Mouse (Mus musculus) MEL (cell line): ENCODE measurements around the gene Rpl9. TPM values are rescaled to one million over a fixed set of nuclear protein-coding genes. Genes with fewer than 3 reads are reported as not detected.

ENCODE experiments used
- DNase-seq: peaks from one replicate; pipeline ENCODE4 v3.0.0; 2011; ENCODE audit warnings: low read depth, low spot score
- H3K27ac ChIP-seq: 2 replicates; pipeline ENCODE4 v1.5.1; 2012; ENCODE audit warnings: low read depth, mild to moderate bottlenecking, control low read depth, low read length, moderate library complexity; ENCODE audit not compliant: control insufficient read depth
- H3K27me3 ChIP-seq, 2 experiments: fragments of 150-350 bp in 1 of 2; sonication (generic) in 1 of 2; 2 replicates each; pipeline ENCODE4 v1.6.1; 2012; ENCODE audit warnings: low read length in 2 of 2, mild to moderate bottlenecking in 2 of 2, improper control_type of control experiment in 1 of 2, moderate library complexity in 1 of 2; ENCODE audit not compliant: insufficient read depth in 2 of 2, control insufficient read depth in 1 of 2
- H3K36me3 ChIP-seq, 2 experiments: 2 replicates each; pipeline ENCODE4 v1.6.1; 2012 to 2014; ENCODE audit warnings: low read length in 2 of 2, improper control_type of control experiment in 1 of 2, inconsistent platforms in 1 of 2, mild to moderate bottlenecking in 1 of 2; ENCODE audit not compliant: insufficient read depth in 2 of 2, control insufficient read depth in 1 of 2
- H3K4me1 ChIP-seq, 2 experiments: fragments of 150-350 bp in 1 of 2; sonication (generic) in 1 of 2; 2 replicates each; pipeline ENCODE4 v1.6.1; 2012; ENCODE audit warnings: low read length in 2 of 2, improper control_type of control experiment in 1 of 2, mild to moderate bottlenecking in 1 of 2; ENCODE audit not compliant: insufficient read depth in 2 of 2, control insufficient read depth in 1 of 2
- H3K4me3 ChIP-seq, 2 experiments: fragments of 150-350 bp in 1 of 2; sonication (generic) in 1 of 2; 2 replicates each; pipeline ENCODE4 v1.5.1; 2012; ENCODE audit warnings: low read depth in 2 of 2, low read length in 2 of 2, mild to moderate bottlenecking in 2 of 2, moderate library complexity in 2 of 2, control low read depth in 1 of 2, improper control_type of control experiment in 1 of 2; ENCODE audit not compliant: control insufficient read depth in 1 of 2, insufficient read depth in 1 of 2
- H3K79me2 ChIP-seq: 2 replicates; pipeline ENCODE4 v1.6.1; 2012; ENCODE audit warnings: mild to moderate bottlenecking, low read length, moderate library complexity; ENCODE audit not compliant: control insufficient read depth, poor library complexity, insufficient read depth
- H3K9ac ChIP-seq: 2 replicates; pipeline ENCODE4 v1.6.1; 2012; ENCODE audit warnings: low read depth, mild to moderate bottlenecking, control low read depth, low read length, moderate library complexity; ENCODE audit not compliant: control insufficient read depth, poor library complexity, severe bottlenecking
- H3K9me3 ChIP-seq: fragments of 150-350 bp; sonication (generic); replicated peaks from 2 replicates; pipeline ENCODE4 v1.6.1; 2012; ENCODE audit warnings: mild to moderate bottlenecking, low read length, improper control_type of control experiment, moderate library complexity; ENCODE audit not compliant: insufficient read depth
- CTCF ChIP-seq, 3 experiments: IDR thresholded peaks in 2 of 3; conservative IDR thresholded peaks in 1 of 3; 2 replicates each; pipeline ENCODE4 v1.5.1; 2011 to 2012; ENCODE audit warnings: low read length in 3 of 3, low read depth in 2 of 3, mild to moderate bottlenecking in 2 of 3, improper control_type of control experiment in 1 of 3, inconsistent platforms in 1 of 3, mixed read lengths in 1 of 3, moderate library complexity in 1 of 3; ENCODE audit not compliant: control insufficient read depth in 1 of 3, insufficient read depth in 1 of 3, poor library complexity in 1 of 3, severe bottlenecking in 1 of 3
- ELF1 ChIP-seq: IDR thresholded peaks from 2 replicates; pipeline ENCODE4 v1.6.1; 2014; ENCODE audit warnings: low read depth, mild to moderate bottlenecking, inconsistent platforms, low read length, improper control_type of control experiment, moderate library complexity
- ETS1 ChIP-seq: IDR thresholded peaks from 2 replicates; pipeline ENCODE4 v1.6.1; 2012; ENCODE audit warnings: low read depth, mild to moderate bottlenecking, inconsistent platforms, low read length, improper control_type of control experiment, moderate library complexity
- GATA1 ChIP-seq: IDR thresholded peaks from 2 replicates; pipeline ENCODE4 v1.6.1; 2011; ENCODE audit warnings: low read depth, low read length, improper control_type of control experiment
- JUND ChIP-seq: IDR thresholded peaks from 2 replicates; pipeline ENCODE4 v1.6.1; 2011; ENCODE audit warnings: low read depth, mild to moderate bottlenecking, improper control_type of control experiment, low read length
- KAT2A ChIP-seq: conservative IDR thresholded peaks from 2 replicates; pipeline ENCODE4 v1.6.1; 2012; ENCODE audit warnings: low read depth, low read length, improper control_type of control experiment, inconsistent platforms
- MAFK ChIP-seq: IDR thresholded peaks from 2 replicates; pipeline ENCODE4 v1.6.1; 2011; ENCODE audit warnings: low read depth, mild to moderate bottlenecking, low read length, improper control_type of control experiment, borderline replicate concordance
- MAX ChIP-seq: IDR thresholded peaks from 2 replicates; pipeline ENCODE4 v1.6.1; 2011; ENCODE audit warnings: low read length, improper control_type of control experiment
- MEF2A ChIP-seq: IDR thresholded peaks from 2 replicates; pipeline ENCODE4 v1.6.1; 2014; ENCODE audit warnings: low read depth, mild to moderate bottlenecking, inconsistent platforms, low read length, improper control_type of control experiment; ENCODE audit not compliant: poor library complexity, insufficient replicate concordance, severe bottlenecking; ENCODE audit errors: extremely low read depth
- MXI1 ChIP-seq: IDR thresholded peaks from 2 replicates; pipeline ENCODE4 v1.6.1; 2011; ENCODE audit warnings: mild to moderate bottlenecking, low read depth, low read length, improper control_type of control experiment
- MYB ChIP-seq: IDR thresholded peaks from 2 replicates; pipeline ENCODE4 v1.6.1; 2011; ENCODE audit warnings: mild to moderate bottlenecking, low read depth, low read length, improper control_type of control experiment
- MYC ChIP-seq: IDR thresholded peaks from 2 replicates; pipeline ENCODE4 v1.6.1; 2011; ENCODE audit warnings: low read depth, mild to moderate bottlenecking, low read length, improper control_type of control experiment, moderate library complexity
- NRF1 ChIP-seq: IDR thresholded peaks from 2 replicates; pipeline ENCODE4 v1.6.1; 2014; ENCODE audit warnings: low read depth, mild to moderate bottlenecking, inconsistent platforms, low read length, improper control_type of control experiment, moderate library complexity; ENCODE audit not compliant: poor library complexity, insufficient read depth, severe bottlenecking
- POLR2AphosphoS2 ChIP-seq: IDR thresholded peaks from 2 replicates; pipeline ENCODE4 v1.6.1; 2011; ENCODE audit warnings: low read length, improper control_type of control experiment
- POLR2AphosphoS5 ChIP-seq: IDR thresholded peaks from 2 replicates; pipeline ENCODE4 v1.6.1; 2012; ENCODE audit warnings: low read depth, borderline replicate concordance, mild to moderate bottlenecking, inconsistent platforms, low read length, moderate library complexity, mixed read lengths
- RAD21 ChIP-seq: IDR thresholded peaks from 2 replicates; pipeline ENCODE4 v1.6.1; 2011; ENCODE audit warnings: mild to moderate bottlenecking, low read depth, low read length, improper control_type of control experiment
- SIN3A ChIP-seq: IDR thresholded peaks from 2 replicates; pipeline ENCODE4 v1.6.1; 2012; ENCODE audit warnings: low read length, improper control_type of control experiment, inconsistent platforms
- SMC3 ChIP-seq: IDR thresholded peaks from 2 replicates; pipeline ENCODE4 v1.6.1; 2011; ENCODE audit warnings: low read depth, low read length, improper control_type of control experiment
- TAL1 ChIP-seq: IDR thresholded peaks from 2 replicates; pipeline ENCODE4 v1.6.1; 2012; ENCODE audit warnings: mild to moderate bottlenecking, inconsistent platforms, low read length, moderate library complexity, mixed read lengths
- TCF12 ChIP-seq: IDR thresholded peaks from 2 replicates; pipeline ENCODE4 v1.6.1; 2014; ENCODE audit warnings: low read depth, mild to moderate bottlenecking, inconsistent platforms, low read length, improper control_type of control experiment, moderate library complexity
- USF1 ChIP-seq: IDR thresholded peaks from 2 replicates; pipeline ENCODE4 v1.6.1; 2014; ENCODE audit warnings: low read depth, mild to moderate bottlenecking, inconsistent platforms, low read length, improper control_type of control experiment, moderate library complexity
- ZKSCAN1 ChIP-seq: IDR thresholded peaks from 2 replicates; pipeline ENCODE4 v1.6.1; 2012; ENCODE audit warnings: low read depth, mild to moderate bottlenecking, inconsistent platforms, low read length, improper control_type of control experiment, moderate library complexity
- ZNF384 ChIP-seq: IDR thresholded peaks from 2 replicates; pipeline ENCODE4 v1.6.1; 2012; ENCODE audit warnings: low read depth, mild to moderate bottlenecking, inconsistent platforms, low read length, improper control_type of control experiment
- polyA plus RNA-seq, 2 experiments: library from polyadenylated mRNA; stranded (reverse) in 1 of 2; unstranded in 1 of 2; fragments of >175 nt in 1 of 2; fragments of >200 nt in 1 of 2; gene quantifications; 2 replicates each; pipeline versions ENCODE4 v1.2.1 to v1.2.4; 2012; ENCODE audit warnings: low replicate concordance in 2 of 2, low read depth in 1 of 2; ENCODE audit not compliant: insufficient read length in 2 of 2, insufficient read depth in 1 of 2, missing spikeins in 1 of 2
- total RNA-seq: library from RNA; depleted of rRNA; stranded (reverse); fragments of 300-350 nt; gene quantifications from 2 replicates; pipeline ENCODE4 v1.2.3, GENCODE M21; 2012

Rpl9 gene
- total and polyA plus RNA-seq, 3 experiments: 1,251 to 2,181 TPM; not detected in 1

- Histone ChIP-seq H3K27ac (no peak overlapping the region), H3K9me3 (no peaks in the 10 kb centered on the region), H3K36me3 (no peaks in the 10 kb centered on the region), H3K4me1 (no peaks in the 10 kb centered on the region), H3K4me3 (no peak overlapping the region), H3K9ac (no peak overlapping the region), H3K27me3 (peaks cover 1 to 12% of the 10 kb centered on the region in 2 experiments; a peak in 3 of 4 replicates), H3K79me2 (no peaks in the 10 kb centered on the region)
- DNase-seq: no peak
- TF ChIP-seq POLR2AphosphoS2 (no peak), KAT2A (no peak), ELF1 (no peak), MYC (no peak), MYB (no peak), MAFK (no peak), ETS1 (no peak), TAL1 (no peak), CTCF (IDR thresholded peaks at IDR 0.05 in 2 of 3, conservative IDR thresholded peaks at IDR 0.05 in 1 of 3; ENCODE audit: control insufficient read depth in 1 of 3, insufficient read depth in 1 of 3, low read depth in 2 of 3, low read length in 3 of 3, poor library complexity in 1 of 3, severe bottlenecking in 1 of 3) (no peak), MXI1 (no peak), ZNF384 (no peak), SIN3A (no peak), ZKSCAN1 (no peak), MAX (no peak), NRF1 (no peak)
Observed at GRCm38 (mm10) chr5:65356851-65357250, 34.4 kb downstream of the Rpl9 start.

- no peaks in the 10 kb centered on the region for H3K9me3 ChIP-seq
- no peaks in the 10 kb centered on the region for H3K79me2 ChIP-seq
- peak; percentile 54 for DNase-seq
- no peaks in the 10 kb centered on the region for H3K4me1 ChIP-seq
- no peak overlapping the region for H3K4me3 ChIP-seq
- TF ChIP-seq MEF2A: no peak
- no peak for TF ChIP-seq ETS1
- no peak for TF ChIP-seq GATA1
- TF ChIP-seq TCF12: no peak
- no peak for TF ChIP-seq JUND
- TF ChIP-seq CTCF (IDR thresholded peaks at IDR 0.05 in 2 of 3, conservative IDR thresholded peaks at IDR 0.05 in 1 of 3; ENCODE audit: control insufficient read depth in 1 of 3, insufficient read depth in 1 of 3, low read depth in 2 of 3, low read length in 3 of 3, poor library complexity in 1 of 3, severe bottlenecking in 1 of 3): peak; percentile 33 to 37 (median 36); a peak in 4 of 6 replicates
- no peak for TF ChIP-seq MYC
- TF ChIP-seq MXI1: no peak
- no peak for TF ChIP-seq ELF1
- TF ChIP-seq RAD21: peak; percentile 18
- TF ChIP-seq SMC3: peak; percentile 21; the same call in 1 of the 2 replicates
- TF ChIP-seq USF1: no peak
- TF ChIP-seq POLR2AphosphoS5: no peak
- no peak for TF ChIP-seq NRF1
- H3K27ac ChIP-seq: no peak overlapping the region
- H3K9ac ChIP-seq: no peak overlapping the region
- H3K27me3 ChIP-seq: peaks cover 2 to 10% of the 10 kb centered on the region in 2 experiments
- no peaks in the 10 kb centered on the region for H3K36me3 ChIP-seq
Observed at GRCm38 (mm10) chr5:65354985-65355384, 36.3 kb downstream of the Rpl9 start.
